Mouse (Mus musculus) right cerebral cortex, postnatal 14 days (tissue): ENCODE measurements around the gene Jdp2.

Experiments used
- DNase-seq: peaks from one replicate; pipeline ENCODE4 v3.0.0; 2022

The Jdp2 gene

DNA sequence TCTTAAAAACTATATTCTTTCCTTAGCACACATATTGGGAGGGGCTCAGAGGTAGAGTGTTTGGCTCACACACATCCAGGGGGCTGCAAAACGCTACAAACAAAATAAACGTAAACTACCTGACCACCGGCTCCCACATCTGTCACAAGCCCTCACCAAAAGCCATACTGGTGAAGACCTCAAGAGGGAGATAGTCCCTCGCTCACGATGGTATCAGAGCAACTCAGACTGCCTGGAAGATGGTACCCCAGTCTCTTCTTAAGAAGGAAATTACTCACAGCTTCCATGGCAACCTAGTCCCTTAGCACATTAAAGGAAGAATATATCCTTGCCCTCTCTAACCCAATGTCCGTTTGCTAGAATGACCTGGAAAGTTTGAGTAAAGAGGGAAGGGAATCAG is 89.0 kb downstream of the Jdp2 start:
- no peak for DNase-seq
